Mouse (Mus musculus): ENCODE results near the gene Dock7.

DNA sequence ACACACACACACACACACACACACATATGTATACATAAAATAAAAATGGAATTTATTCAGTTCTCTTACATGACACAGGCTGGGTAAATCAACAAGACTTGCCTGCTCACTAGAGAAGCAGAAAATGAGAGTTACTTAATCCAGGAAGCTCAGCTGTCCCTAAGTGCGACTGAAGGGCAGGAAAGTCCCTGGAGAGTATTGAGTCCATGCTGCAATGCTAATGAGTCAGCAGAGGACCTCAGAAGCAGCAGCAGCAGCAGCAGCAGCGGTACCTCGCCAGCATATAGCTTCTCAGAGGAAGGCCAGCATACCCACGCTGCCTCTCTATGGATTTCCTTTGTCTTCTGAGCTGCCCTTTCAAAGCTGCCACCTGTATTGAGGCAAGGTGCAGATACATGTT lies 42.8 kb upstream of the Dock7 start:
- no peak for TF ChIP-seq POLR2A (IDR thresholded peaks at IDR 0.05; ENCODE audit: borderline replicate concordance, low read depth, low read length)
- no peak for TF ChIP-seq CTCF (IDR thresholded peaks at IDR 0.05; ENCODE audit: low read depth, low read length)

All from bone marrow macrophage, adult 2 months (primary cell).